Mouse (Mus musculus) left cerebral cortex, adult 18-20 months (tissue): ENCODE data around the gene Mlx. TPM values are rescaled to one million over a fixed set of nuclear protein-coding genes. Genes with fewer than 3 reads are reported as not detected.

Experiments used
- DNase-seq, 2 experiments: peaks; one replicate each; pipeline ENCODE4 v3.0.0; 2021 to 2022; ENCODE audit warnings: low spot score in 2 of 2, mixed read lengths in 1 of 2
- long read RNA-seq, 2 experiments: library from polyadenylated mRNA; stranded (forward); transcript quantifications; one replicate each; pipeline ENCODE4 v2.0.0; 2021
- total RNA-seq, 2 experiments: library from RNA; stranded (reverse); gene quantifications; 2 replicates each; pipeline ENCODE4 v1.2.3; 2021

Mlx gene
- total RNA-seq = 10 to 100 TPM; 39.5 to 46.6 TPM
- long read RNA-seq, experiment 1, transcript Mlx-202 (8 exons, 1,826 nt) = major isoform, 40 of 58 reads
- long read RNA-seq, experiment 1, partial matches to known transcripts = 4 of 58 reads
- long read RNA-seq, experiment 1, other reads (novel, unspliced or antisense) = 12 of 58 reads
- long read RNA-seq, experiment 2, transcript Mlx-202 (8 exons, 1,826 nt) = major isoform, 23 of 37 reads
- long read RNA-seq, experiment 2, partial matches to known transcripts = 0 of 37 reads
- long read RNA-seq, experiment 2, other reads (novel, unspliced or antisense) = 9 of 37 reads

- peak; percentile 93 for DNase-seq
These were observed at the start of gene Mlx for GRCm38 (mm10) chr11:101086756-101087681. TSS of gene Mlx (plus strand) at chr11:101087277.

- no peak for DNase-seq
These were observed 49.3 kb upstream of the Mlx start for GRCm38 (mm10) chr11:101037795-101038194.

GRCm38 (mm10) chr11:101045826-101046225 lies 41.3 kb upstream of the Mlx start:
- no peak for DNase-seq

- no peak for DNase-seq
These were observed 40.6 kb upstream of the Mlx start for GRCm38 (mm10) chr11:101046440-101046839.

GRCm38 (mm10) chr11:101047502-101047901 lies 39.6 kb upstream of the Mlx start:
- no peak for DNase-seq

- DNase-seq = peak in 1 of 2 experiments; percentile 58
These were observed 36.7 kb upstream of the Mlx start for GRCm38 (mm10) chr11:101050359-101050758.

- DNase-seq = peak in 1 of 2 experiments; percentile 58
These were observed 36.0 kb upstream of the Mlx start for GRCm38 (mm10) chr11:101051051-101051493.

GRCm38 (mm10) chr11:101051617-101052016 lies 35.5 kb upstream of the Mlx start:
- DNase-seq = no peak

GRCm38 (mm10) chr11:101052751-101053473 lies 34.2 kb upstream of the Mlx start:
- peak in 1 of 2 experiments; percentile 46 for DNase-seq

- DNase-seq = no peak
These were observed 33.1 kb upstream of the Mlx start for GRCm38 (mm10) chr11:101053974-101054373.

GRCm38 (mm10) chr11:101055418-101055817 lies 31.7 kb upstream of the Mlx start:
- DNase-seq = no peak

- no peak for DNase-seq
These were observed 30.2 kb upstream of the Mlx start for GRCm38 (mm10) chr11:101056885-101057284.

- peak; percentile 79 to 92 for DNase-seq
These were observed 29.2 kb upstream of the Mlx start for GRCm38 (mm10) chr11:101057860-101058259.

GRCm38 (mm10) chr11:101058726-101059125 lies 28.4 kb upstream of the Mlx start:
- DNase-seq = peak in 1 of 2 experiments; percentile 1

- no peak for DNase-seq
These were observed 27.6 kb upstream of the Mlx start for GRCm38 (mm10) chr11:101059473-101059872.

GRCm38 (mm10) chr11:101060126-101060525 lies 27.0 kb upstream of the Mlx start:
- DNase-seq = peak; percentile 63 to 76

- DNase-seq = no peak
These were observed 26.0 kb upstream of the Mlx start for GRCm38 (mm10) chr11:101061049-101061448.

GRCm38 (mm10) chr11:101062165-101062884 lies 24.8 kb upstream of the Mlx start:
- peak in 1 of 2 experiments; percentile 36 for DNase-seq

- DNase-seq = peak in 1 of 2 experiments; percentile 3
These were observed 24.0 kb upstream of the Mlx start for GRCm38 (mm10) chr11:101062971-101063675.
